Mouse (Mus musculus) bone marrow, adult 2 months (tissue): Measurements from ENCODE around the gene Plekhg1. TPM values are rescaled to one million over a fixed set of nuclear protein-coding genes. Genes with fewer than 3 reads are reported as not detected.
A peak's percentile ranks its signal among the peaks of the same experiment; 100 is the strongest.

Source experiments
- H3K27ac ChIP-seq: fragments of 200-500 bp; 2 replicates; pipeline ENCODE4 v1.5.1; 2012; ENCODE audit warnings: low read depth, mild to moderate bottlenecking, control low read depth, inconsistent platforms, low read length; ENCODE audit not compliant: control insufficient read depth, poor library complexity, insufficient read depth
- H3K4me1 ChIP-seq: fragments of 200-500 bp; 2 replicates; pipeline ENCODE4 v1.6.1; 2011; ENCODE audit warnings: low read length; ENCODE audit not compliant: control insufficient read depth, insufficient read depth
- H3K4me3 ChIP-seq: fragments of 200-500 bp; replicated peaks from 2 replicates; pipeline ENCODE3; 2011; ENCODE audit warnings: mild to moderate bottlenecking, low read depth, low read length, control low read depth; ENCODE audit not compliant: control insufficient read depth
- CTCF ChIP-seq: fragments of 200-500 bp; IDR thresholded peaks from 2 replicates; pipeline ENCODE4 v1.5.1; 2011; ENCODE audit warnings: low read length, control low read depth; ENCODE audit not compliant: control insufficient read depth, insufficient read depth
- POLR2A ChIP-seq: fragments of 200-500 bp; IDR thresholded peaks from 2 replicates; pipeline ENCODE4 v1.6.1; 2011; ENCODE audit warnings: low read depth, mild to moderate bottlenecking, control low read depth, low read length, borderline replicate concordance; ENCODE audit not compliant: control insufficient read depth
- whole genome bisulfite sequencing: fragments of 180-500 bp; shearing (Covaris S2); methylation state at CpG from one replicate; pipeline ENCODE4 v1.1.7; 2018; 5-methylcytosine and 5-hydroxymethylcytosine counted together
- polyA plus RNA-seq: library from polyadenylated mRNA; stranded (reverse); fragments of >200 nt; gene quantifications from 2 replicates; pipeline ENCODE4 v1.2.4, GENCODE M21; 2011; ENCODE audit warnings: low replicate concordance; ENCODE audit not compliant: missing spikeins, insufficient read depth, insufficient read length

Gene Plekhg1
- polyA plus RNA-seq, 1 experiment, result 4.6 TPM

DNA sequence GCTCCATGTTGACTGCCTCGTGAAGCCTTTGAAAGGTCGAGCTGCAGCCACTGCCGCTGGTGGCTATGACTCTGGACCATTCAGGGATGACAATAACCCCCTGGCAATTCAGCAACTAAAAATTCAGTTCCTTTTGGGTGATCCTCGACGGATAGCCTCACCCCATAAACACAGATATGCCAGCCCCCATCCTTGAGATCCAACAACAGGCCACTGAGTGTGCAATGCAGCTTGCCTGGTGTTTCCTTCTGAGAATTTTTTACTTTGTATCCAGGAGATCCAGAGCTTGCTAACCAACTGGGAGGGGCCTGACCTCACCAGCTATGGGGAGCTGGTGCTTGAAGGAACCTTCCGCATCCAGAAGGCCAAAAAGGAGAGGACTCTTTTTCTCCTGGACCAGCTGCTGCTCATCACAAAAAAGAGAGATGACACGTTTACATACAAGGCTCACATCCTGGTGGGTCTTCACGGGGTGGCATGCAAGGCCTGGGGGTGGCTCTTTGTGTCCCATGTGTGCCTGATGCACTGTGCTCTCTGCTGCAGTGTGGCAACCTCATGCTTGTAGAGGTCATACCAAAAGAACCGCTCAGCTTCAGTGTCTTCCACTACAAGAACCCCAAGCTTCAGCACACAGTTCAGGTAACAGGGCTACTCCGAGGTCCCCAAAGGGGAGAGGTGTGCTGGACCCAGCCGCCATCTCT, 199.9 kb downstream of the Plekhg1 start:
- Histone ChIP-seq H3K4me1 (no peaks in the 10 kb centered on the region; the same call in 1 of the 2 replicates), H3K4me3 (no peak overlapping the region), H3K27ac (no peak overlapping the region)
- no peak for TF ChIP-seq CTCF
- 84% methylated on average over 11 of the region's 11 CpGs for WGBS

DNA sequence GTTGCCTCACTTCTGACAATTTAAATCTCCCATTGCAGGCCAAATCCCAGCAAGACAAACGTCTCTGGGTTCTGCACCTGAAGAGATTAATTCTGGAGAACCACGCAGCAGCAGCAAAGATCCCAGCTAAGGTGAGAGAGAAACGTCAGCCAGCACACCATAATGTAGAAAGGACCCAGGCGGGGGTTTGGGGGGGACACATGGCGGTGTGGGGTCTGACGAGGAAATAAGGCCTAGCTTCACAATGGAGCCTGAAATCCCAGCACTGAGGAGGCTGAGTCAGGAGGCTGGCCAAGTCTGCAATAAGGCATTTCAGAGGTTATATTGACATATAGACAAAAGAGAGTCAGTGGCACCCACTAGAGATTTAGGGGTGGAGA, 200.4 kb downstream of the Plekhg1 start:
- Histone ChIP-seq H3K4me1 (no peaks in the 10 kb centered on the region; the same call in 1 of the 2 replicates), H3K4me3 (no peak overlapping the region), H3K27ac (no peak overlapping the region)
- 85% methylated on average over 6 of the region's 6 CpGs for WGBS
- TF ChIP-seq POLR2A, result no peak
- no peak for TF ChIP-seq CTCF

DNA sequence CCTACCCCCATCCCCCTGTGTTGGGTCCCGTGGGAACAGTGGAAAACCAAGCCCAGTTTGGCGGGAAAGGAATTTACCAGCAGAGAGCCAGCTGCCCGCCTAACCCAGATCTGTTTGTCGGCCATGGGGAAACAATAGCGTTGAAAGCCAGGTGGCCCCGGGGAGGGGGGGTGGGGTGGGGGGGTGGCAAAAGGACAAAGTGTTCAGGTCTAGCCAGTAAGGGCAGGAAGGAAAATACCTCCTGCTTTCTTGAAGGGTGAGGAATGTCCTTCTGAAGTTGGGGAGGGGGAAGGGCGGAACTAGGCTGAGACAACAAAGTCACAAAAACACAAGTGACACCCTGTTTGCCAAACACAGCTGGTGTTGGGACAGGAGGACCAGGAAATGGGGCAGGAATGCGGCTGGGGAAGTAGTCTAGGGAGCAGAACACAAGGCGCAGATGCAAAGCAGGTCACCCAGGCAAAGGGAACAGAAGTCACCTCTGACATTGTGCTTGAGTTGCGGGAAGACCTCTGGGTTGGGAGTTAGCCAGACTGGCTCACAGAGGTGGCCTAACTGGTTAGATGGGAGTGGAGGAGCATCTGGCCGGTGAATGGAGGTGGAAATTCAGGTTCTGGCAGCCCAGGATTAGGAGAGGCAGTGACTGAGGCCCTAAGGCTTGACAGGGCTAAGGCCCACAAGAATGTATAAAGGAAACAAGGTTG, 201.0 kb downstream of the Plekhg1 start:
- 72% methylated on average over 11 of the region's 11 CpGs for WGBS
- H3K27ac ChIP-seq, result no peak overlapping the region
- no peak for TF ChIP-seq CTCF
- TF ChIP-seq POLR2A, result no peak
- no peak overlapping the region for H3K4me3 ChIP-seq
- H3K4me1 ChIP-seq, result no peaks in the 10 kb centered on the region; the same call in 1 of the 2 replicates

DNA sequence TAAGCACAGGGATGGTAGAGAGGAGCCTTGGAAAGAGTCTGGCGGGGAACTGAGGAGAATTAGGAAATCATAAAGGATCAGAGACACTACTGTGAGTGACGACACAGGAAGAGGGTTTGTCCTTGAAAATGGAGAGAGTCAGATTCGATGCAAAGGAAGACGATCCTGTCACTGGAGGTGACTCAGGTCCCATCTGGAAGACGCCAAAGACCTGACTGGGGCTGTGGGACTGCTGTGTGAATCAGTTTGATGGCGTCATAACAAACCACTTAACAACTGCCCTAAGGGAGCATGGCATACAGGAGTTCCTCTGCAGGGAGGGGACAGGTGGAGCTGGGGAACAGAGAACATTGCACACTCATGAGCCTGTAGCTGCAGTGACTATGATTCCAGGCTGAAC, 202.1 kb downstream of the Plekhg1 start:
- H3K4me1 ChIP-seq, result no peaks in the 10 kb centered on the region; the same call in 1 of the 2 replicates
- no peak overlapping the region for H3K27ac ChIP-seq
- 37% methylated on average over 6 of the region's 6 CpGs for WGBS
- TF ChIP-seq POLR2A (no peak), CTCF (no peak)
- H3K4me3 ChIP-seq, result no peak overlapping the region

DNA sequence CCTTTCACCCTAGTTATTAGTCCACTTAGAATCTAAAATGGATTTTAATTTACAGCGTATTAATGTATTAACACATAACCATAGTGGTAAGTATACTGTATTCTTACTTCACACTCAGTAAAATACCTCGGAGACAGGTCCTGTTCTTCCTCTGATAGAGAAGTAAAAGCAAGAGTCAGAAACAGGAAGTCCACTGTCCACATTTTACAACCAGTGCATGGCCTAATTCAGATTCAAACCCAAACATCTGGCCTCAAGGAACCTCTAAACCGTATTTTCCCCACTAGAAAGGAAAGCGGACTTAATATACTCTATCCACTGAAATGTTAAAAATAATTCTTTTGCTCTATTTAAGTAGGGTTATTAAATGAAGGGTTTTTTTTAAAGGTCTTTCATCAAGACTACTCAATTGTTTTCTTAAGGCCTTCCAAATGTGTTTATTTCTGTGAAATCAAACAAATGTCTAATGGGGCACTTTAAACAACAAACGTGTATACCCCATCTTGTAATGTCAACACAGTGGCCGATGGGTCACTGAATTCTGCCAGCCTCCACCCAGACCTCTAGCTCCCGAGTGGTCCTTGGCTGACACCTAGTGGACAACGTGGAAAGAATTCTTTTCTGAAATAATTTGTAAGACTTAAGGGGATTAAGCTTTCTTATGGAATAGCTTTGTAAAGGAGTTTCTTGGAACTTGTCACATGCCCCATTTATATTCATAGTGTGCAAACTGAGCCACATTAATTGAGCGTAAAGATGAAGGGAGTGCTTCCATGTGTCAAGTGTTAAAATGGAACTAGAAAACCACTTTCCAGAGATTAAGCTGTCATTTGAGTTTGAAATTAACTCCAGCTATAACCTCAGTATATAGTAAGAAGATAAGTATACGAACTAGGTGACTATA, 203.6 kb downstream of the Plekhg1 start:
- 17% methylated on average over 10 of the region's 10 CpGs for WGBS
- Histone ChIP-seq H3K4me1 (no peaks in the 10 kb centered on the region; the same call in 1 of the 2 replicates), H3K4me3 (no peak overlapping the region)

DNA sequence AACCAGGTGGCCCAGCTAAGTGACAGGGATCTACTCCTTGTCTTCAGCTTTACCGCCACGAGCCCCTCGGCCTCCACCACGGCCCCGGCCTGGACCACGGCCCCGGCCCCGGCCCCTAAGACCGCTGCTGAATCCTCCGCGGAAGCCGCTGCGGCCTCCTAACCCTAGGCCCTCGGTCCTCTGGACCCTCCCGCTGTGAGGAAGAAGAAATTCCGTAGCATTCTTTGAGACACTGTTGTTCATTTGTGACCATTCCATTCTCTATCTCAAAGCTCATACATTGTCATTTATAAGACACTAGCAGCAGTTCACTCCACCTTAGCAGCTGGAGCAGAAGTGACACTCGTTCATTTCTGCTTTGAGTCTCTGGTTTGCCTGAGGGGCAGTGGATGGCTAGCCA, 206.7 kb downstream of the Plekhg1 start:
- H3K27ac ChIP-seq, result no peak overlapping the region
- no peak for TF ChIP-seq POLR2A
- TF ChIP-seq CTCF, result no peak
- WGBS, result 88% methylated on average over 17 of the region's 17 CpGs
- H3K4me1 ChIP-seq, result no peaks in the 10 kb centered on the region; the same call in 1 of the 2 replicates
- no peak overlapping the region for H3K4me3 ChIP-seq

More for the DNA sequence above, 203.6 kb downstream of the Plekhg1 start:
- TF ChIP-seq CTCF, result peak; percentile 85
- TF ChIP-seq POLR2A, result no peak
- H3K27ac ChIP-seq, result no peak overlapping the region

DNA sequence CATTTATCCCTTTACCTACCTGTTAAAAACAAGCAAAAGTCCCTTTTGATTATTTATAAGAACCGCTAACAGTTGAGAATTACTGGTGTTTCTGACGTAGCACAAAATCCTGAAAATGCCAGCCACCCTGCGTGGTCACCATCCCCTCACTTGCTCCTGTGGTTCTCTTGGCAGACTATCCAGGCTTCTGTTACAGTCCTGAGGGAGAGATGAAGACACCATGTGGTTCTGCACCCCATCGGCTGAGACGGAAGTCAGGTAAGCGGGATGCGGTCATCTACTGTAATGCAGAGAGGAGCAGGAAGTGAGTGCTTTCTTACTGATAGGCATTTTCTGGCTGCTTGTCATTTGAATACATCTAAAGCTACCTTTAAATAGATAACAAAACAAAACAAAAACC, 207.2 kb downstream of the Plekhg1 start:
- TF ChIP-seq CTCF, result no peak
- TF ChIP-seq POLR2A, result no peak
- WGBS, result 83% methylated on average over 7 of the region's 7 CpGs
- H3K4me1 ChIP-seq, result no peaks in the 10 kb centered on the region; the same call in 1 of the 2 replicates
- no peak overlapping the region for H3K27ac ChIP-seq
- no peak overlapping the region for H3K4me3 ChIP-seq

DNA sequence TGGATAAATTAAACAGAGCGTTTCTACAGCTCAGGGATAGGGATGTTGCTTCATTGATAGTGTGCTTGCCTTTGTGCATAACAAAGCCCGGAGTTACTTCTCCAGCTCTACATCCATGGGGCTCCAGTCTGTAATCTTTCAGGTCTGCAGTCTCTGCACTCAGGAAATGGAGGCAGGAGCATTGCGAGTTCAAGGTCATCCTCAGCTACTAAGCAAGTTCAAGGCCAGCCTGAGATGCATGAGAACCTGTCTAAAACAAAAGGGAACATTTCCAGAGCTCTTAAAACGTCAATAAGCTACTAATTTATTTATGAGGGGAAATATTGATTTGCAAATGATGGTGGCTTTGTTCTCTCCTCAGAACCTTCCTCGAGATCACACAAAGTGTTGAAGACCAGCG, 209.1 kb downstream of the Plekhg1 start:
- Histone ChIP-seq H3K4me1 (no peaks in the 10 kb centered on the region), H3K27ac (no peak overlapping the region), H3K4me3 (no peak overlapping the region)
- WGBS, result 79% methylated on average over 6 of the region's 6 CpGs
- TF ChIP-seq CTCF, result no peak
